Mouse (Mus musculus) forebrain, postnatal 0 days (tissue): ENCODE measurements around the gene Camkk2. TPM values are rescaled to one million over a fixed set of nuclear protein-coding genes. Genes with fewer than 3 reads are reported as not detected.

Experiments
- ATAC-seq: fragments of 200-750 bp; cut with Nextera tagmentation; 2 replicates; pipeline ENCODE4 v1.8.0; 2017; ENCODE audit warnings: mild to moderate bottlenecking, moderate library complexity
- DNase-seq: peaks from one replicate; pipeline ENCODE4 v3.0.0-alpha.2; 2015
- H3K27ac ChIP-seq: fragments of 300-500 bp; sonication (generic); 2 replicates; pipeline ENCODE4 v1.5.1; 2014; ENCODE audit warnings: low read depth, mild to moderate bottlenecking, antibody characterized with exemption, low read length, moderate library complexity, mixed read lengths
- H3K27me3 ChIP-seq: fragments of 300-500 bp; sonication (generic); 2 replicates; pipeline ENCODE4 v1.6.1; 2014; ENCODE audit warnings: mild to moderate bottlenecking, low read length, mixed read lengths; ENCODE audit not compliant: insufficient read depth
- H3K36me3 ChIP-seq: fragments of 300-500 bp; sonication (generic); 2 replicates; pipeline ENCODE4 v1.6.1; 2014; ENCODE audit warnings: mild to moderate bottlenecking, moderate library complexity; ENCODE audit not compliant: insufficient read depth
- H3K4me1 ChIP-seq: fragments of 300-500 bp; sonication (generic); 2 replicates; pipeline ENCODE4 v1.6.1; 2014; ENCODE audit warnings: antibody characterized with exemption; ENCODE audit not compliant: insufficient read depth
- H3K4me2 ChIP-seq: fragments of 300-500 bp; sonication (generic); 2 replicates; pipeline ENCODE4 v1.6.1; 2014; ENCODE audit warnings: low read depth, mild to moderate bottlenecking, moderate library complexity
- H3K4me3 ChIP-seq: fragments of 300-500 bp; sonication (generic); 2 replicates; pipeline ENCODE4 v1.5.1; 2014; ENCODE audit warnings: low read depth, low read length, mixed read lengths
- H3K9ac ChIP-seq: fragments of 300-500 bp; sonication (generic); 2 replicates; pipeline ENCODE4 v1.6.1; 2014; ENCODE audit warnings: mild to moderate bottlenecking
- H3K9me3 ChIP-seq: fragments of 300-500 bp; sonication (generic); 2 replicates; pipeline ENCODE4 v1.6.1; 2016; ENCODE audit warnings: low read length
- CTCF ChIP-seq: sonication (generic); IDR thresholded peaks from 2 replicates; pipeline ENCODE4 v1.5.1; 2016; ENCODE audit warnings: antibody characterized with exemption, control low read depth, low read depth
- WGBS: fragments of 180-500 bp; shearing (Covaris S2); extraction: QIAGEN DNeasy Blood & Tissue Kit; methylation state at CpG from one replicate; pipeline ENCODE4 v1.1.7; 2014; 5-methylcytosine and 5-hydroxymethylcytosine counted together
- polyA plus RNA-seq: library from polyadenylated mRNA; unstranded; fragments of >200 nt; fragmentation: Nextera tagmentation; extraction: Ambion mirVana; gene quantifications from 2 replicates; pipeline ENCODE4 v1.2.1, GENCODE M21; 2015
- total RNA-seq: library from RNA; depleted of rRNA; stranded (reverse); fragments of >200 nt; gene quantifications from 2 replicates; pipeline ENCODE4 v1.2.3, GENCODE M21; 2014

Gene Camkk2
- total and polyA plus RNA-seq, 2 experiments from 2014 or later = 89.3 to 93.8 TPM

- H3K4me1 ChIP-seq = no peaks in the 10 kb centered on the region
- H3K27me3 ChIP-seq = no peaks in the 10 kb centered on the region
- no peak for ATAC-seq
- H3K9ac ChIP-seq = no peak overlapping the region
- H3K27ac ChIP-seq = no peak overlapping the region
- TF ChIP-seq CTCF = no peak
- H3K36me3 ChIP-seq = no peaks in the 10 kb centered on the region; the same call in 1 of the 2 replicates
- H3K4me2 ChIP-seq = no peak overlapping the region
- no peak for DNase-seq
- 76% methylated on average over 5 of the region's 5 CpGs for WGBS
- no peaks in the 10 kb centered on the region for H3K9me3 ChIP-seq
- H3K4me3 ChIP-seq = no peak overlapping the region
These were observed 52.6 kb downstream of the Camkk2 start for GRCm38 (mm10) chr5:122726595-122726994.

- Histone ChIP-seq H3K4me2 (no peak overlapping the region), H3K36me3 (no peaks in the 10 kb centered on the region; the same call in 1 of the 2 replicates), H3K4me3 (no peak overlapping the region), H3K4me1 (no peaks in the 10 kb centered on the region), H3K9ac (no peak overlapping the region), H3K27me3 (no peaks in the 10 kb centered on the region), H3K9me3 (no peaks in the 10 kb centered on the region), H3K27ac (no peak overlapping the region)
- DNase-seq (peak; percentile 89), ATAC-seq (peak; percentile 61)
- 19% methylated on average over 7 of the region's 7 CpGs for WGBS
- peak; percentile 90 for TF ChIP-seq CTCF
These were observed 53.1 kb downstream of the Camkk2 start for GRCm38 (mm10) chr5:122726068-122726467.

GRCm38 (mm10) chr5:122725453-122725852 lies 53.8 kb downstream of the Camkk2 start:
- no peak for TF ChIP-seq CTCF
- ATAC-seq = no peak
- no peak overlapping the region for H3K9ac ChIP-seq
- no peaks in the 10 kb centered on the region for H3K9me3 ChIP-seq
- H3K4me2 ChIP-seq = no peak overlapping the region
- no peak overlapping the region for H3K4me3 ChIP-seq
- 89% methylated on average over 13 of the region's 13 CpGs for WGBS
- no peak for DNase-seq
- H3K4me1 ChIP-seq = no peaks in the 10 kb centered on the region
- no peaks in the 10 kb centered on the region; the same call in 1 of the 2 replicates for H3K36me3 ChIP-seq
- no peak overlapping the region for H3K27ac ChIP-seq
- H3K27me3 ChIP-seq = no peaks in the 10 kb centered on the region

GRCm38 (mm10) chr5:122719168-122719567 lies 60.0 kb downstream of the Camkk2 start:
- TF ChIP-seq CTCF = no peak
- H3K4me1 ChIP-seq = no peaks in the 10 kb centered on the region
- H3K27ac ChIP-seq = no peak overlapping the region
- no peaks in the 10 kb centered on the region for H3K27me3 ChIP-seq
- H3K36me3 ChIP-seq = no peaks in the 10 kb centered on the region
- no peak overlapping the region for H3K9ac ChIP-seq
- H3K4me2 ChIP-seq = no peak overlapping the region
- no peak overlapping the region for H3K4me3 ChIP-seq
- ATAC-seq (no peak), DNase-seq (no peak)
- no peaks in the 10 kb centered on the region for H3K9me3 ChIP-seq
- WGBS = 96% methylated on average over 8 of the region's 8 CpGs

GRCm38 (mm10) chr5:122718400-122718799 lies 60.8 kb downstream of the Camkk2 start:
- no peak for TF ChIP-seq CTCF
- no peaks in the 10 kb centered on the region for H3K4me1 ChIP-seq
- WGBS = 90% methylated on average over 7 of the region's 7 CpGs

GRCm38 (mm10) chr5:122716793-122717192 lies 62.4 kb downstream of the Camkk2 start:
- H3K27me3 ChIP-seq = no peaks in the 10 kb centered on the region
- no peak overlapping the region for H3K4me3 ChIP-seq
- ATAC-seq = no peak

More at GRCm38 (mm10) chr5:122718400-122718799, 60.8 kb downstream of the Camkk2 start:
- ATAC-seq = no peak
- Histone ChIP-seq H3K27ac (no peak overlapping the region), H3K9me3 (no peaks in the 10 kb centered on the region), H3K4me2 (no peak overlapping the region), H3K27me3 (no peaks in the 10 kb centered on the region), H3K9ac (no peak overlapping the region), H3K4me3 (no peak overlapping the region), H3K36me3 (no peaks in the 10 kb centered on the region)
- DNase-seq = no peak

GRCm38 (mm10) chr5:122715723-122716122 lies 63.5 kb downstream of the Camkk2 start:
- no peaks in the 10 kb centered on the region for H3K36me3 ChIP-seq
- no peak overlapping the region for H3K4me3 ChIP-seq
- DNase-seq = no peak
- no peak overlapping the region for H3K27ac ChIP-seq
- H3K9ac ChIP-seq = no peak overlapping the region
- WGBS = 73% methylated on average over 1 of the region's 1 CpGs
- no peaks in the 10 kb centered on the region for H3K9me3 ChIP-seq
- no peaks in the 10 kb centered on the region for H3K4me1 ChIP-seq
- no peaks in the 10 kb centered on the region for H3K27me3 ChIP-seq
- ATAC-seq = no peak
- no peak overlapping the region for H3K4me2 ChIP-seq
- TF ChIP-seq CTCF = no peak

More at GRCm38 (mm10) chr5:122716793-122717192, 62.4 kb downstream of the Camkk2 start:
- no peak for DNase-seq
- no peak overlapping the region for H3K4me2 ChIP-seq
- 94% methylated on average over 2 of the region's 2 CpGs for WGBS
- H3K36me3 ChIP-seq = no peaks in the 10 kb centered on the region
- no peaks in the 10 kb centered on the region for H3K9me3 ChIP-seq
- H3K27ac ChIP-seq = no peak overlapping the region
- no peak for TF ChIP-seq CTCF
- no peaks in the 10 kb centered on the region for H3K4me1 ChIP-seq
- H3K9ac ChIP-seq = no peak overlapping the region
